Mouse (Mus musculus) ES-Bruce4 (cell line): ENCODE measurements around the gene Gdf3. TPM values are rescaled to one million over a fixed set of nuclear protein-coding genes. Genes with fewer than 3 reads are reported as not detected.
A peak's percentile ranks its signal among the peaks of the same experiment; 100 is the strongest.

Source experiments
- H3K27ac ChIP-seq: 2 replicates; pipeline ENCODE4 v1.5.1; 2012; ENCODE audit warnings: low read length, inconsistent platforms; ENCODE audit not compliant: insufficient read depth
- H3K27me3 ChIP-seq: 2 replicates; pipeline ENCODE4 v1.6.1; 2012; ENCODE audit warnings: mild to moderate bottlenecking, low read length, inconsistent platforms; ENCODE audit not compliant: control insufficient read depth, poor library complexity, insufficient read depth, severe bottlenecking
- H3K36me3 ChIP-seq: 2 replicates; pipeline ENCODE4 v1.6.1; 2012; ENCODE audit warnings: inconsistent platforms, mild to moderate bottlenecking, low read length, moderate library complexity; ENCODE audit not compliant: control insufficient read depth, poor library complexity, insufficient read depth, severe bottlenecking
- H3K4me1 ChIP-seq: one replicate; pipeline ENCODE4 v1.8.1; 2011; ENCODE audit warnings: low read length; ENCODE audit not compliant: control insufficient read depth, insufficient read depth
- H3K4me3 ChIP-seq: 2 replicates; pipeline ENCODE4 v1.5.1; 2011; ENCODE audit warnings: low read depth, mild to moderate bottlenecking, low read length
- H3K9ac ChIP-seq: 2 replicates; pipeline ENCODE4 v1.6.1; 2012; ENCODE audit warnings: low read depth, mild to moderate bottlenecking, inconsistent platforms; ENCODE audit not compliant: poor library complexity, severe bottlenecking
- H3K9me3 ChIP-seq: replicated peaks from 2 replicates; pipeline ENCODE4 v1.6.1; 2012; ENCODE audit warnings: mild to moderate bottlenecking, low read length, inconsistent platforms; ENCODE audit not compliant: control insufficient read depth, poor library complexity, insufficient read depth, severe bottlenecking
- CTCF ChIP-seq: IDR thresholded peaks from one replicate; pipeline ENCODE4 v1.8.1; 2011; ENCODE audit warnings: low read depth, low read length
- EP300 ChIP-seq: IDR thresholded peaks from 2 replicates; pipeline ENCODE4 v1.6.1; 2011; ENCODE audit warnings: low read depth, low read length; ENCODE audit not compliant: insufficient read depth
- POLR2A ChIP-seq: IDR thresholded peaks from one replicate; pipeline ENCODE4 v1.8.1; 2011; ENCODE audit warnings: low read length; ENCODE audit not compliant: insufficient read depth
- polyA plus RNA-seq: library from polyadenylated mRNA; stranded (reverse); fragments of >200 nt; gene quantifications from 2 replicates; pipeline ENCODE4 v1.2.4, GENCODE M21; 2011; ENCODE audit warnings: low read depth; ENCODE audit not compliant: missing spikeins, insufficient read depth, insufficient read length

Gdf3 gene
- polyA plus RNA-seq, 1 experiment, result 34.8 TPM

DNA sequence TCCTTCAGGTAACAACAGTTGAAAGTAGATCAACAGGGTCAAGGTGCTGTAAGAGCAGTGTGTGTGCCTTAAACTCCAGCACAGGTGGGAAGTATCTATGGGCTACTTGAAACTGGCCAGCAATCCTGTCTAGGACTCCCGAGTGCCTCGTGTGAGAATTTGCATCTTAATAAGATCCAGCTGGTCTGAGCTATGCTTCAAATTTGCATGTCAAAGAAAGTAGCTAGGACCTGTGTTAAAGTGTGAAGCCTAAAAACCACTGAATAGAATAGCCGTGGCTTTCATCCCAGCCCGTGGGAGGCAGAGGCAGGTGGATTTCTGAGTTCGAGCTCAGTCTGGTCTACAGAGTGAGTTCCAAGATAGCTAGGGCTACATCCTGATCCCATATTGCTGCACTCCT lies 14.6 kb upstream of the Gdf3 start:
- Histone ChIP-seq H3K9ac (no peak overlapping the region), H3K9me3 (no peaks in the 10 kb centered on the region), H3K36me3 (no peaks in the 10 kb centered on the region), H3K27ac (no peak overlapping the region), H3K4me1 (peaks cover 4% of the 10 kb centered on the region), H3K27me3 (0 out of 2 replicates have a peak, but pooled peaks cover 2% of the 10 kb centered on the region), H3K4me3 (no peak overlapping the region)
- peak; percentile 74 for TF ChIP-seq EP300
- no peak for TF ChIP-seq POLR2A

GRCm38 (mm10) chr6:122621066-122621465 lies 11.2 kb upstream of the Gdf3 start:
- H3K36me3 ChIP-seq, result no peaks in the 10 kb centered on the region
- H3K9me3 ChIP-seq, result peaks cover 4% of the 10 kb centered on the region; the same call in 1 of the 2 replicates
- H3K4me3 ChIP-seq, result no peak overlapping the region
- H3K4me1 ChIP-seq, result peaks cover 4% of the 10 kb centered on the region
- 0 out of 2 replicates have a peak, but pooled peaks cover 2% of the 10 kb centered on the region for H3K27me3 ChIP-seq
- no peak overlapping the region for H3K9ac ChIP-seq
- no peak for TF ChIP-seq EP300
- TF ChIP-seq CTCF, result no peak
- TF ChIP-seq POLR2A, result no peak
- H3K27ac ChIP-seq, result no peak overlapping the region

GRCm38 (mm10) chr6:122616022-122616421 lies 6.1 kb upstream of the Gdf3 start:
- TF ChIP-seq EP300 (no peak), CTCF (no peak), POLR2A (no peak)
- peaks cover 7% of the 10 kb centered on the region; the same call in 1 of the 2 replicates for H3K9me3 ChIP-seq
- H3K4me3 ChIP-seq, result no peak overlapping the region

GRCm38 (mm10) chr6:122614047-122614446 lies 4.2 kb upstream of the Gdf3 start:
- no peaks in the 10 kb centered on the region for H3K27me3 ChIP-seq
- no peak overlapping the region for H3K9ac ChIP-seq
- peaks cover 2% of the 10 kb centered on the region for H3K4me1 ChIP-seq
- TF ChIP-seq POLR2A, result no peak
- no peak for TF ChIP-seq EP300
- no peak for TF ChIP-seq CTCF
- H3K27ac ChIP-seq, result no peak overlapping the region
- no peak overlapping the region for H3K4me3 ChIP-seq
- peaks cover 7% of the 10 kb centered on the region; the same call in 1 of the 2 replicates for H3K9me3 ChIP-seq
- no peaks in the 10 kb centered on the region for H3K36me3 ChIP-seq

More at GRCm38 (mm10) chr6:122616022-122616421, 6.1 kb upstream of the Gdf3 start:
- Histone ChIP-seq H3K27ac (no peak overlapping the region), H3K36me3 (no peaks in the 10 kb centered on the region), H3K27me3 (no peaks in the 10 kb centered on the region), H3K4me1 (peaks cover 4% of the 10 kb centered on the region), H3K9ac (no peak overlapping the region)

DNA sequence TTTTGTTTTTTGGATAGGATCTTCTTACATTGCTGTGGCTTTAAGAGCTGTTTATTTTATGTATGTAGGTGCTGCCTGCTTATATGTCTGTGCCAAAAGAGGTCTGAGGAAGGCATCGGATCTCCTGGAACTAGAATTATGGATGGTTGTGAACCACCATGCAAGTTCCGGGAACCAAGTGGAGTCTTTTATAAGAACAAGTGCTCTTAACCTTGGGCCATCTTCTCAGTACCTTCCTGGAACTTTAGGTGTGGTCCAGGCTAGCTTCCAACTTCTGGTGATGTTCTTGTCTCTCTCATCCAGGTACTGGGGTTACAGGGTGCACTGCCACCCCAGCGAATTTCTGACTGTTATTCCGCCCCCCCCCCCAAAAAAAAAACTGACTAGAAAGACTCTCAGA lies 2.5 kb upstream of the Gdf3 start:
- Histone ChIP-seq H3K9me3 (peaks cover 7% of the 10 kb centered on the region; the same call in 1 of the 2 replicates), H3K4me3 (no peak overlapping the region), H3K27me3 (no peaks in the 10 kb centered on the region), H3K9ac (no peak overlapping the region), H3K36me3 (no peaks in the 10 kb centered on the region), H3K27ac (no peak overlapping the region), H3K4me1 (peaks cover 2% of the 10 kb centered on the region)
- no peak for TF ChIP-seq EP300
- no peak for TF ChIP-seq CTCF
- TF ChIP-seq POLR2A, result no peak

GRCm38 (mm10) chr6:122609377-122609728 lies 534 bp downstream of the Gdf3 start:
- peaks cover 2% of the 10 kb centered on the region for H3K4me1 ChIP-seq
- peaks cover 9% of the 10 kb centered on the region for H3K36me3 ChIP-seq
- no peaks in the 10 kb centered on the region for H3K27me3 ChIP-seq
- H3K9ac ChIP-seq, result peak overlapping the region; percentile 87
- TF ChIP-seq EP300 (no peak), POLR2A (no peak), CTCF (no peak)
- no peaks in the 10 kb centered on the region for H3K9me3 ChIP-seq
- H3K4me3 ChIP-seq, result peak overlapping the region; percentile 75
- peak overlapping the region; percentile 98 for H3K27ac ChIP-seq
